Mouse (Mus musculus) liver, embryonic 13.5 days (tissue): ENCODE results near the gene Clstn2. TPM values are rescaled to one million over a fixed set of nuclear protein-coding genes. Genes with fewer than 3 reads are reported as not detected.

Experiments
- ATAC-seq: fragments of 200-750 bp; cut with Nextera tagmentation; 2 replicates; pipeline ENCODE4 v1.8.0; 2017; ENCODE audit warnings: low read depth, mild to moderate bottlenecking, moderate number of reproducible peaks, moderate library complexity
- DNase-seq: peaks from one replicate; pipeline ENCODE4 v3.0.0; 2022
- H3K27ac ChIP-seq: fragments of 300-500 bp; sonication (generic); 2 replicates; pipeline ENCODE4 v1.5.1; 2015; ENCODE audit warnings: moderate library complexity, mild to moderate bottlenecking, inconsistent platforms
- H3K27me3 ChIP-seq: fragments of 300-500 bp; sonication (generic); 2 replicates; pipeline ENCODE4 v1.6.1; 2015; ENCODE audit warnings: mild to moderate bottlenecking, inconsistent platforms
- H3K36me3 ChIP-seq: fragments of 300-500 bp; sonication (generic); 2 replicates; pipeline ENCODE4 v1.6.1; 2015; ENCODE audit warnings: mild to moderate bottlenecking, inconsistent platforms
- H3K4me1 ChIP-seq: fragments of 300-500 bp; sonication (generic); replicated peaks from 2 replicates; pipeline ENCODE4 v1.6.1; 2015; ENCODE audit warnings: inconsistent platforms
- H3K4me2 ChIP-seq: fragments of 300-500 bp; sonication (generic); 2 replicates; pipeline ENCODE4 v1.6.1; 2015; ENCODE audit warnings: inconsistent platforms, mild to moderate bottlenecking, moderate library complexity
- H3K4me3 ChIP-seq: fragments of 300-500 bp; sonication (generic); replicated peaks from 2 replicates; pipeline ENCODE4 v1.5.1; 2015; ENCODE audit warnings: mild to moderate bottlenecking, inconsistent platforms
- H3K9ac ChIP-seq: fragments of 300-500 bp; sonication (generic); 2 replicates; pipeline ENCODE4 v1.6.1; 2015; ENCODE audit warnings: mild to moderate bottlenecking, inconsistent platforms
- H3K9me3 ChIP-seq: fragments of 300-500 bp; sonication (generic); replicated peaks from 2 replicates; pipeline ENCODE4 v1.6.1; 2016; ENCODE audit warnings: inconsistent platforms
- WGBS: fragments of 180-500 bp; shearing (Covaris S2); methylation state at CpG from one replicate; pipeline ENCODE4 v1.1.7; 2015; ENCODE audit not compliant: insufficient replicate concordance; 5-methylcytosine and 5-hydroxymethylcytosine counted together
- polyA plus RNA-seq: library from polyadenylated mRNA; unstranded; fragments of >200 nt; fragmentation: Nextera tagmentation; extraction: Ambion mirVana; gene quantifications from 2 replicates; pipeline ENCODE4 v1.2.1, GENCODE M21; 2015

Clstn2 gene
- polyA plus RNA-seq, 1 experiment from 2014 or later, result 0.12 TPM

DNA sequence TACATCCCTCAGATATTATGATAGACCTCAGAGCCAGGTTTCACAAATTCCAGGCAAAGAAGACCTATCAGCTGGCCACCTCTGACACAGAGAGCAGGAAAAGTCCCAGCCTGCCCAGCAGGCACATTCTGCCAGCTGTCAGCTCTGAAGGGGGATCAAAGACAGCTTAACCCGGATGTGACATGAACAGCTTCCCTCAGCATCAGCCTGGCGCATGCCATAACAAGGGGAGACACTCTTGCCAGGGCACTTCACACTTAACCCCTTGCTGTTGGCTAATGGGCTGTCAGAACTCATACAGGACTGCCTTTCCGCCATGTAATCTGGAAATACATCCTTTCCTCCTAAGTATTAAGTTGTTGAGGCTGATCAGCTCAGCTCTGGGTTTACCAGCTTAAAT, 403.8 kb downstream of the Clstn2 start:
- H3K27ac ChIP-seq, result no peak overlapping the region
- no peak overlapping the region for H3K4me3 ChIP-seq
- DNase-seq (no peak), ATAC-seq (no peak)
- H3K9ac ChIP-seq, result no peak overlapping the region
- no peaks in the 10 kb centered on the region for H3K27me3 ChIP-seq
- no peak overlapping the region for H3K4me2 ChIP-seq
- H3K36me3 ChIP-seq, result no peaks in the 10 kb centered on the region
- H3K9me3 ChIP-seq, result no peaks in the 10 kb centered on the region
- 40% methylated on average over 3 of the region's 3 CpGs for WGBS
- H3K4me1 ChIP-seq, result no peaks in the 10 kb centered on the region

DNA sequence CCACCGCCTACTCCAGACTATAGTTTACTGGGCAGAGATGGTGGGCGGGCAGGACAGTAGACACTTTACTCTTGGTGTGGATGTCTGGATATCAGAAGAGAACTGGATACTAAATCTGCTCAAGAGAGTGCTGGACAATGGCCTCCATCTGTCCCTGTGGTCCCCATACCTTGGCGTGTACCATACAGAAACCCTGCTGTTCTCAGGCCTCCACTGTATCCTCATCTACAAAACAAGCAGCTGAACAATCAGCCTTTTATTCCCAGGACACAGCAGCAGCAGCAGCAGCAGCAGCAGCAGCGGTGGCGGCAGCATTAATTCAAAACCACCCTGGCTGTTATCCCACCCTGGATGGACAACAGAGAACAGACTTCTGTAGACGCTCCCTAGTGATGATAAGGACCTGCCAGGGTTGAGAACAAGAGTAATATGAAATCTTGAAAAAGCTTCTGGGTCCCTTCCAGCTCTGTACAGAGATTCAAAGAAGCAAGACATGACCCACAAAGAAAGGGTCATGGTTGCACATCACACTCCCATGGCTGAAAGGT, 404.5 kb downstream of the Clstn2 start:
- ATAC-seq (no peak), DNase-seq (no peak)
- H3K4me3 ChIP-seq, result no peak overlapping the region
- H3K27ac ChIP-seq, result no peak overlapping the region
- H3K4me2 ChIP-seq, result no peak overlapping the region
- H3K4me1 ChIP-seq, result no peaks in the 10 kb centered on the region
- H3K27me3 ChIP-seq, result no peaks in the 10 kb centered on the region
- H3K9me3 ChIP-seq, result no peaks in the 10 kb centered on the region
- H3K36me3 ChIP-seq, result no peaks in the 10 kb centered on the region
- 65% methylated on average over 6 of the region's 6 CpGs for WGBS
- H3K9ac ChIP-seq, result no peak overlapping the region

DNA sequence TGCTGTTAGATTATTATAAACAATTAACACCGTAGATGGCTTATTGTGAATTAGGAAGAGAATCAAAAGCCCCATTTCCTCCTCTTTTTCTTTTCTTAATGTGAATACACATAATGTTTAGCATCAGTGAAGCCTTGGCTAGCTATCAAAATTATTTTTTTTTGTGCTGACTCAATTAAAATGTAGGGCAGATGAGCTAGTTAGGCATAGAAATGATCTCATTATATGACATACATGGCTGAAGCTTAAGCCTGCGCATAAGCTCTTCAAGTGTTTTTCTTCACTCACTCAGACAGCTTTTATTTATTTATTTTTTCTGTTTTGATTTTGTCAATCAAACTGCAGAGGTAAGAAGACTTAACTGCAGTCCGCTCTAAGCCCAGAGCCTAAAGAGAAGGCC, 405.1 kb downstream of the Clstn2 start:
- Histone ChIP-seq H3K36me3 (no peaks in the 10 kb centered on the region), H3K4me2 (no peak overlapping the region), H3K9ac (no peak overlapping the region), H3K27ac (no peak overlapping the region), H3K4me3 (no peak overlapping the region), H3K27me3 (no peaks in the 10 kb centered on the region), H3K4me1 (no peaks in the 10 kb centered on the region), H3K9me3 (no peaks in the 10 kb centered on the region; the same call in 1 of the 2 replicates)
- WGBS, result 72% methylated on average over 3 of the region's 3 CpGs
- ATAC-seq, result no peak
- DNase-seq, result no peak

DNA sequence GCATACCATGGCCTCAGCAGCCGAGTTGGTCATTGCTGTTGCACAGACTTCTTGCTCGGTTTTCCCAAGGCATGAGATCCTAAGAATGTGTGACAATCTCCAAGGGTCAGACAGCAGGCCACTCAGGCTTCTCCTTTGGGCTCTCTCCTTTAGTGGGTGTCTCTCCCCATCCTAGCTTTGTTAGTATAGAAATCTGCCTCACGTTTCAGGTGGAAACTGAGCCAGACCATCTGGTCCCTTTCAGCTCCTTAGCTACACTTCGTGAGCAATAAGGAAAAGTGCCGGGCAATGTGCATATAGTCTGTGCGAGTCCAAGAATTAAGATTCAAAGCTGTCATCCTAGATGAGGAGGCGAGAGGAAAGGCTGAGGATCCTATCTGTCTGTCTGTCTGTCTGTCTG, 422.4 kb downstream of the Clstn2 start:
- H3K9ac ChIP-seq, result no peak overlapping the region
- H3K9me3 ChIP-seq, result no peaks in the 10 kb centered on the region
- ATAC-seq, result no peak
- H3K4me1 ChIP-seq, result no peaks in the 10 kb centered on the region
- no peak overlapping the region for H3K27ac ChIP-seq
- no peaks in the 10 kb centered on the region for H3K36me3 ChIP-seq
- H3K27me3 ChIP-seq, result no peaks in the 10 kb centered on the region
- H3K4me2 ChIP-seq, result no peak overlapping the region
- 71% methylated on average over 7 of the region's 7 CpGs for WGBS
- H3K4me3 ChIP-seq, result no peak overlapping the region
- DNase-seq, result no peak

DNA sequence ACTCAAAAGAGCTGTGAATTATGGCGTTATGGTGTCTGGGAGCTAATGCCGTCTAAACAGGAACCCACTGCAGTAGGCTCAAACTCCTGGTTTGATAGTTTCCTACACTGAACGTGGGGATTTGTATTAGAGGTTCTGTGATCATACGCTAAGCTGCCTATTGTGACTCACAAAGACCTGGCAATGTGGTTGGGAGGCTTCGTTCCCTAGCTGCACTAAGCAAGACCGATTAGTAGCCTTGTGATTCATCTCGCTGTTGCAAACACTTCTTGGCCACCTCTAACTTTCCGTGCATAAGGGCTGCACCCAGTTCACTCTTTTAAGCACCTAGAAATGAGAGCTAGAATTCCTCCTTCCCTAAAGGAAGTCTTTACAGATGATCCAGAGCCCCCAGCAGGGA, 429.3 kb downstream of the Clstn2 start:
- no peak overlapping the region for H3K4me3 ChIP-seq
- H3K4me2 ChIP-seq, result no peak overlapping the region
- no peak for DNase-seq
- H3K9me3 ChIP-seq, result no peaks in the 10 kb centered on the region
- H3K36me3 ChIP-seq, result no peaks in the 10 kb centered on the region
- H3K9ac ChIP-seq, result no peak overlapping the region
- whole genome bisulfite sequencing, result 61% methylated on average over 8 of the region's 8 CpGs
- ATAC-seq, result no peak
- no peaks in the 10 kb centered on the region for H3K27me3 ChIP-seq
- H3K4me1 ChIP-seq, result no peaks in the 10 kb centered on the region
- H3K27ac ChIP-seq, result no peak overlapping the region

DNA sequence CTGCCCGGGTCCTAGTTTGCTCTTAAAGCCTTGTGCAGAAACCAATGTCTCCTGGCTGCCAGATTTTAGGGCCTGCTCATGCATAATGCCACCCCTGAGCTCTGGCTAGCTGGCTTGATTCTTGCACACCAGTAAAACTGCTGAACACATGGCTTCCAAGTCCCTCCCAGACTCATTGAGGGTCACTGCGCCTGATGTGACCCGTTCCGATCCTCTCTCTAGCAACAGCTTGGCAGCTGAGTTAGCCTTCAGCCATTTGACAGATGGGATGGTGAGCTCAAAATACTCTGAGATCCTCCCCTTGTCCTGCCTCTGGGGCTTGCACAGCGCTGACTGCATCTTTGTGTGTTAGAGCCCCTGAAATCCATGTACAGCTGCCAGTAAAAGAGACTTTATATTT, 430.5 kb downstream of the Clstn2 start:
- Histone ChIP-seq H3K27ac (no peak overlapping the region), H3K4me2 (no peak overlapping the region), H3K4me1 (no peaks in the 10 kb centered on the region), H3K36me3 (no peaks in the 10 kb centered on the region), H3K27me3 (no peaks in the 10 kb centered on the region), H3K4me3 (no peak overlapping the region), H3K9ac (no peak overlapping the region), H3K9me3 (no peaks in the 10 kb centered on the region)
- DNase-seq (no peak), ATAC-seq (no peak)
- WGBS, result 65% methylated on average over 5 of the region's 5 CpGs

DNA sequence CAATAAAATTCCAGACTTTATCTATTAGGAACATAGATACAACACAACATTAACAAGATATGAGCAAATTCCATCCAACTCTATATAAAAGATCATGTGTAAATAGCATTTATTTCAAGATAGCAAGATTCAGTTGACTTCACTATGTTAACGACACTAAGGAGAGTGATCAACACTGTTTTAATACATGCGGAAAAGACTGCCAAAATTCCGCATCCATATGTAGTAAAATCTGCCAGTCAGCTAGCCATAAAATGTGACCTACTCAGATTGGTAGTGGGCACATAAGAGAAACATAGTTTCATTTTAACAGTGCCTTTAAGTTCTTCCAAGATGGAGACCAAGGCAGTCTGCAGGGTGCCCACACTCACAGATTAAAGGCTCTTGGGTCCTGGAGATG, 434.0 kb downstream of the Clstn2 start:
- H3K4me2 ChIP-seq, result no peak overlapping the region
- no peak for ATAC-seq
- no peaks in the 10 kb centered on the region for H3K27me3 ChIP-seq
- no peaks in the 10 kb centered on the region for H3K36me3 ChIP-seq
- no peak overlapping the region for H3K9ac ChIP-seq
- WGBS, result 75% methylated on average over 3 of the region's 3 CpGs
- no peaks in the 10 kb centered on the region for H3K4me1 ChIP-seq
- no peak overlapping the region for H3K27ac ChIP-seq
- H3K4me3 ChIP-seq, result no peak overlapping the region
- no peaks in the 10 kb centered on the region for H3K9me3 ChIP-seq
- DNase-seq, result no peak

DNA sequence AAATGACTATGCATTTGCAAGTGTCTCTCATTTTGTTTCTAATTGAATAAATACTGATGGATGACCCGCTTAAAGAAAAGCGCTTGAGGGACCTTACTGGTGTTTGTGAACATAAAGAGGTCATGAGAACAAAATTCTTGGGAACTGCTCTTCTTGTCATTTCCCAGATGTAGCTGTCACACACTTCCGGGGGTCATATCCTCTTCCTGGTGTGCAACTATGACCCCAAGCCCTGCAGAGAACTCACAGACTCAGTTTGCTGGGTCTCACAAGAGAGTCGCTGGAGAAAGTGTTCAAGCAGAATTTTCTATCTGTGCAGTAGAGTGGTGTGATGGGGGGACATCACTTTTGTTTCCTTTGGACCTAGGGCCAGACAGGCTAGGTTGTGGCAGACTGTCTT, 442.3 kb downstream of the Clstn2 start:
- no peak overlapping the region for H3K4me3 ChIP-seq
- no peak overlapping the region for H3K4me2 ChIP-seq
- H3K27ac ChIP-seq, result no peak overlapping the region
- H3K9me3 ChIP-seq, result no peaks in the 10 kb centered on the region
- no peaks in the 10 kb centered on the region for H3K27me3 ChIP-seq
- no peaks in the 10 kb centered on the region for H3K36me3 ChIP-seq
- DNase-seq, result no peak
- H3K9ac ChIP-seq, result no peak overlapping the region
- no peak for ATAC-seq
- 64% methylated on average over 4 of the region's 4 CpGs for WGBS
- no peaks in the 10 kb centered on the region for H3K4me1 ChIP-seq

DNA sequence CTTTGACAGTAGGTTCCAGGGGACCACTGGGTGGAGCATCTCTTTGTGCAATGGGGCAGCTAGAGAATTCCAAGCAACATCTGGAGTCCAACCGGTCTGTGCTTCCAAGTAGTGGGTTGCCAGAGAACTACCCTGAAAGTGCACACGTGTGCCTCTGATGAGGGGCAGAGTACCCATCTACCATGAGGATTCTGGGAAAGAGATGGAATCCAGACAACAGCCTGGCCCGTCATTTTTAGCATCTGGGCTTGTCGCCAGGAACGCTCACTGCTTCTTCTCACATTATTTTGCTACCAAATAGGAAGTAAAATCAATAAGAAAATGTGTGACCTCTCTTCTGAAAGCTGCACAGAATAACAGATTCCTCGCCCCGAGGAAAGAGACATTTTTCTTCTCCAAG, 462.1 kb downstream of the Clstn2 start:
- Histone ChIP-seq H3K4me2 (no peak overlapping the region), H3K4me3 (no peak overlapping the region), H3K27me3 (no peaks in the 10 kb centered on the region), H3K9me3 (no peaks in the 10 kb centered on the region), H3K27ac (no peak overlapping the region), H3K36me3 (no peaks in the 10 kb centered on the region), H3K9ac (no peak overlapping the region), H3K4me1 (no peaks in the 10 kb centered on the region)
- DNase-seq, result no peak
- 72% methylated on average over 7 of the region's 7 CpGs for WGBS
- no peak for ATAC-seq

DNA sequence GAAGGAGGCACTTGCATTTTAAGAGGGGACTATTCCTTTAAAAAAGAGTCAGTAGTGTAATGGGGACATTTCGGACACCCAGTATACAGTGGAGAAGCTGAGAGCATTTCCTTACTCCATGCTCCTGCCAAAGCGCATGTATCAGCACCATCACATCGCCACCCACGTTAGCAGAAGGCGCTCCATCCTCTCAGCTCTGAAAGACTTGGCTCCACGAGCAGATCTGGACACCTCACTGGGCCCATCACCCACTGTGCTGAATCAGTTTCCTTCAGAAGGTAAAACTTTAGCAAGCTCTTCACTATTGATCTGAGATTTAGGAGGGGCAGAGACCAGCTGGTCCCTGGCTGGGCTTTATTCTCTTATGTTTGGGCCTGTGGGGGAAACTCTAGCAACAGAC, 469.9 kb downstream of the Clstn2 start:
- Histone ChIP-seq H3K27me3 (no peaks in the 10 kb centered on the region), H3K4me3 (no peak overlapping the region), H3K9me3 (no peaks in the 10 kb centered on the region), H3K9ac (no peak overlapping the region), H3K27ac (no peak overlapping the region), H3K4me1 (no peaks in the 10 kb centered on the region), H3K36me3 (no peaks in the 10 kb centered on the region), H3K4me2 (no peak overlapping the region)
- DNase-seq (no peak), ATAC-seq (no peak)
- WGBS, result 72% methylated on average over 6 of the region's 6 CpGs

DNA sequence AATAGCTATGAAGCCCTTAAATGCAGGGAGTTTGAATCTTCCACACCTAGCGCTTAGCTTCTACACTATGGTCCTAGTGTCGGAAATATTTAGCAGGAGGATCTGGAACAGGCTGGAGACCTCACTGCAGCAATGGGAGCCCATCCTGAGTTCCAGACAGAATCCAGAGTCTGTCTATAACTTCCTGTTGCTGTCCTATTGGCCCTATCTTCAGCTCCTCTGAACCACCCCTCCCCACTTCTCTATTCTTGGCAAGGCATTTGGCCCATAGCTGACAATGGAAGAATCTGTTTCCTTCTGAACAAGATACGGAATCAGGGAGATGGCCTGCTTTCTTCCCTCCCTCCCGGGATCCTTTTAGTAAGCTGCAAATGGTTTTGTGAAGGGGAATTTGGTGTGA, 488.6 kb downstream of the Clstn2 start:
- H3K4me1 ChIP-seq, result no peaks in the 10 kb centered on the region
- H3K4me3 ChIP-seq, result no peak overlapping the region
- DNase-seq, result no peak
- no peak overlapping the region for H3K9ac ChIP-seq
- no peaks in the 10 kb centered on the region for H3K36me3 ChIP-seq
- H3K27ac ChIP-seq, result no peak overlapping the region
- H3K27me3 ChIP-seq, result no peaks in the 10 kb centered on the region
- no peaks in the 10 kb centered on the region for H3K9me3 ChIP-seq
- no peak for ATAC-seq
- WGBS, result 63% methylated on average over 4 of the region's 4 CpGs
- H3K4me2 ChIP-seq, result no peak overlapping the region

DNA sequence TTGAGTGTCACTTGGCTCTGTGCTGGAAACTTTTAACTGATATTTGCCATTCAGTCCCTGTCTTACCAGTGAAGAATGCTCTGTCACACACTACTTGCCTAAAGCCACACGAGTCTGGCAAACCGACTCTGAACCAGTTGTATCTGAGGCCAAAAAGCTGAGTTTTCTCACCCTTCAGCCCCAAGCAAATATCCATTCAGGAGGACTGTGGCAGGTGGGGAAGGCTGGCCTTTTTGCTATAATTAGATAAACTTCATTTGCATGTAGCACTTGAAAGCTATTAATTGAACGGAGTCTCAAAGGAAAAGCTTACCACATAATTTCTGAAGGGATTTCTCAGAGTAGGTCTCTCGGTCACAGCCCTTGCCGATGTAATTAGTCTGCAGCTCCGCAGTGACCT, 491.6 kb downstream of the Clstn2 start:
- H3K9ac ChIP-seq, result no peak overlapping the region
- WGBS, result 74% methylated on average over 6 of the region's 6 CpGs
- no peaks in the 10 kb centered on the region for H3K27me3 ChIP-seq
- DNase-seq (no peak), ATAC-seq (no peak)
- H3K4me2 ChIP-seq, result no peak overlapping the region
- no peaks in the 10 kb centered on the region for H3K9me3 ChIP-seq
- H3K36me3 ChIP-seq, result no peaks in the 10 kb centered on the region
- H3K27ac ChIP-seq, result no peak overlapping the region
- no peaks in the 10 kb centered on the region for H3K4me1 ChIP-seq
- no peak overlapping the region for H3K4me3 ChIP-seq
